Mouse (Mus musculus): ENCODE data around the gene Zc3h10.
A peak's percentile ranks its signal among the peaks of the same experiment; 100 is the strongest.
"Not testable (repeated sequence)": the region's sequence is repeated elsewhere in the genome, so short reads cannot be mapped to it uniquely, and the experiment has no call there.

The Zc3h10 gene

DNA sequence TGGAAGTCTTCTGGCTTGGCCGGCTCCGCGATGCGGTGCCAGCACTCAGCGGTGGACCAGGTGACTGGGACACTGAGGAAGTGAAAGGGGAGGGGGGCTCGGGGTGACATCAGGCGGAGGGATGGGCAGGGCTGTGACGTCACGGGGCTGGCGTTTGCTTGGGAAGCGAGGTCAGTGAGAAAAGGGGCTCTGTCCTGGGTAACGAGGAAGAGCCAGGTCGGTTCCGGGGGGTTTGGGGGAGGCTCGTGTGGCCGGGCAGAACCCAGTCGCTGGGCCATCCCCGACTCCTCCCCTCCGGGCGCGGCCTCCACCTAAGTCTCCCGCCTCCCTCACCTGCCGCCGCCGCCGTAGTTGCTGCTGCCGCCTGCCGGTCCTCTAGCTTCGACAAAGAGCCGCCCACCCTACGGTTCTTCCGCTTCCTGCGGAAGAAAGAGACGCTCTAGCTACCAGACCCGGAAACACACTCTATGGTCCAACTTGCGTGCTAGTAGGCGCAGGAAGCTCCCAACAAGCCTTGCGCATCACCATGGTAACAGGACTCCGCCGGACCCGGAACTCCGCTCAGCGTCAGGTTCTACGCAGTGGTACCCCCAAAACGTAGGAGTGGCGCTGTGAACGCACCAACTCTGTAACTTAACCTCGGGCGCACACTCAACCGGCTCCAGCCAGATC lies at the start of gene Zc3h10:
TSS of gene Zc3h10 (minus strand) at position 414 of the 672 bp plus-strand sequence.
- peak; percentile 96 to 99 for DNase-seq

DNA sequence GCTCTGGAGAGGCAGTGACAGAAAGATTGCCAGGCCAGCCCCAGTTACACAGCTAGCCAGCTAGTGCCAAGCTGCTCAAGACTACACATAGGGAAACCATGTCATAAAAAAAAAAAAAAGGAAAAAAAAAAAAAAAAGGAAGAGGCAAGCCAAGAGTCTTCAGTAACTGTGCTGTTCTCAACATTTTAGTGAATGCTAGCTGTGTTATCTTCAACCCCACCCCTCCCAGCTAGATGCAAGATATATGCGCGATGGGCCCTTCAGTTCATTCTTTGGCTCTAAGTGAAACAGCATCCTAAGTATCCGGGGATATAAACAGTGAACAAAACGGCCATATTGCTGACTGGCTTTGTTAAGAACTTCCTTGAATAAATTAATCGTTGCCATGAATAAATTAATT lies 45.2 kb upstream of the Zc3h10 start:
- DNase-seq, result no peak

DNA sequence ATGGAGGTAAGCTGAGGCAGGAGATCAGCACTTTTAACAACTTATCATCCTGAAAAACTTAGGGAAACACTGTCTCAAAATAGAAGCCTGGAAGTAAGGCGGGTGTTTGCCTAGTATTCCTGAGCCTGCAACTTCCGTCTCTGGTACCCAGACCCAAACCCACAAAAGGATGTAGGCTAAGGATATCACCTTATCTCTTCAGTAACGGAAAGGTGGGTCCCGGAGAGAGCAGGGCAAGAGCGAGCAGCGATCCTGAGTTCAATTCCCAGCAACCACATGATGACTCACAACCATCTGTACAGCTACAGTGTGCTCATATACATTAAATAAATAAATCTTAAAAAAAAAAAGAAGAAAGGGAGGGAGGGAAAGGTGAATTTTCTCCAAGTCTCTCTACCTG lies 43.9 kb upstream of the Zc3h10 start:
- DNase-seq, result no peak

DNA sequence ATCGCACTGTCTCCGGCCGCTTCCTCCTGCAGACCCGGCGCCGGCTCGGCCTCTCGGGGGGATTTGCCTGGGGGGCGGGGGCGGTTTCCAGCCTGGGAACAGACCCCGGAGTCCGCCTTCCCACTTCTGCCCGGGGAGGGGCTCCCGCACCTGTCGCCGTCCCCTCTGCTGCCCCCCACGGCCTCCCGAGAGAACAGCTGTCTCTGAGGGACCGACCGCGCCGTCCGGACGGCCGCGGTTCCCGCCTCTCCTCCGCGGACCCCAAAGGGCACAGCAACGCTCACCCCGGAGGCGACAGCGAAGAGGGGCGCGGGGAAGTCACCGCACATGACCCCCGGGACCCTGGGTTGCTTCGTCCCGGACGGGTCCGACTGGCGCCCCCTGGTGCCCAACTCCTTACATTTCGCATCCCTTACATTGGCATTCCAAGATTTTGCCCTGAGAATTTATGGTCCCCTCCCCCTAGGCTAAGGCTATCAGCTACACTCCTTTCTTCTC lies 42.7 kb upstream of the Zc3h10 start:
- peak; percentile 59 to 71 for DNase-seq

DNA sequence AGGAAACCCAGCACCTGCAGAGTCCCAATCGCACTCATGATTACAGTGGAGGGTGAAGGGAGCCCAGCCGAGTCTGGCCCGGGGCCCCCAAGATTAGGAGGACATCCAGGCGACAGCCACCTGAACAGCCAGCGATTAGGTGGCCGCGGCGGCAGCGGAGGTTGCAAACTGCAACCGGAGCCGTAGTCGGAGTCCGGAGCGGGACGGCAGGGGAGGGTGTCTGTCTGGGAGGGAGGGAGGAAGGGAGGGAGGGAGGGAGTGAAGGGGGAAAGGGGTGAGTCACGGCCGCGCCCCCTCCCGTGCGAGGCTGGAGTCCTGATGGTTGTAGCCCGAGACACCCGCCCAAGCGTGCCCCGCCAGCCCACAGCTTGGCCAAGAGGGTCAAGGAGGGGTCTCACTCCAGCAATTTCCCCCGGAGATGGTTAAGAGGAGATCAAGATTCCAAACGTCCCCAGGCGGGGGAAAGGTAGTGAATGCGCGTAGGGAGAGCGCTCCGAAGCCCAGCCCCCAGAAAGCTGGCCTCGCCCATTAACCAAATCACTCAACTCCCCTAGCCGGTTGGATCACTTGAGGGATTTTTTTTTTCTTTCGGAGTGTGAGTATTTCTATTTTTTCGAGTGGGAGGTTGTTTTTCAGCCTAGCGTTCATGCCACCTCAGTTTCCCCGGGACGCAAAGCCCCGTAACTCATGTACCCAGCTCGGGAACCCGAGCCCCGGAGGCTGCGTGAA lies 42.1 kb upstream of the Zc3h10 start, which contains the start of gene Erbb3:
TSS of gene Erbb3 (minus strand) at position 189 of the 729 bp plus-strand sequence.
- peak; percentile 79 to 80 for DNase-seq

- DNase-seq, result peak; percentile 73 to 74
Measured at GRCm38 (mm10) chr10:128588775-128589463, 41.3 kb upstream of the Zc3h10 start.

DNA sequence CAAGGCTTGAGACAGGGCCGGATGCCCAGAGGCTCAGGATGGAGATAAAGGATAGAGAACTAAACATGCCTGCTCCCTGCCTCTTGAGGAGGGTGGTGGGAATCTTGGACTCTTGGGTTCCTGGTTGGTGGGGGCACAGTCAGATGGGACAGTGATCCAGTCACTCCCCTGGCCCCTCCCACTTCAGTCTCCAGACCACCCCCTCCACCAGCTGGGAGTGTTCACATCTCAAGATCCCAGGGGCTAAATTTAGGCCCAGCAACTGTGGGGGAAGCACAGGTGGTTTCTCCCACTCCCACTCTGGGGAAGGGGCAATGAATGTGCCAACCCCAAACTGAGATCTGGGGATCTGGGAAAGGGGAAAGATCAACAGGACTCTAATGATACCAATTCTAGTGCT lies 40.6 kb upstream of the Zc3h10 start:
- peak in 1 of 2 experiments; percentile 30 for DNase-seq

DNA sequence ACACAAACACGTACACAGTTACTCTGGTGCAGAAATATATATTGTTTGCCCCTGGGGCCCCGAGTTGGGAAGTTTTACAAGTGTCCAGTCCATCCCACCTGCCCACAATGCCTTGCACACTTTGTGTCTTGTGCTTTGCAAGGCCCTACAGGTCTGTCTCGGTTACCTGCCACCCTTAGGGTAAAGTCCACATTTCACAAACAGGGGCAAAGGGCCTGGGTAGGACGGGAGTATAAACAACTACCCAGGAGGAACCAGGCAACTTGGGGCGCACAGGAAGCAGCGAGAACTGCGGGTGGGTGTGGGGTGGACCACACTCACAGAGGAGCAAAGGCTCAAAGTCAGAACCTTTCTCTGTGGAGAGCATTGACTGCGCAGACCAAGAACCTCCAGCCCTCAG lies 40.1 kb upstream of the Zc3h10 start:
- peak; percentile 80 to 86 for DNase-seq

DNA sequence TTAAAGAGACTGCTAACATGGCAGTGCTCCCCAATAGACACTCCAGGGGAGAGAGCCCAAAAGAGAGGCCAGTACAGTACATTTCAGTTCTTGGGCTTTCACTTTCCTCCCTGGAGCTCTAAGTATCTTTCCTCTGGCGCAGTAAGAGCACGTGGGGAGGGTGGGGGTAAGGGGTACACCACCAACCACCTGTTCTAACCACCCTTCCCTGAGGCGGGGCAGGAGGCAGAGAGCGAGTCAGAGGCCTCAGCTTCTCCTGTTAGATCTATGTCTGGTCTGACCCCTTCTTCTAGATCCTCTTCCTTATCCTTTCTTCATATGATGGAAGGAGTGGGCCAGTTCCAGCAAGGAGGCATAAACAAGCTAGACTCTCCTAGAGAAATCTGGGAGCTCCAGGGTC lies 39.5 kb upstream of the Zc3h10 start:
- DNase-seq, result no peak

- no peak for DNase-seq
Measured at GRCm38 (mm10) chr10:128586546-128586945, 39.0 kb upstream of the Zc3h10 start.

- DNase-seq, result peak; percentile 65 to 80
Measured at GRCm38 (mm10) chr10:128584386-128584785, 36.8 kb upstream of the Zc3h10 start.

- DNase-seq, result peak; percentile 90 to 94
Measured at GRCm38 (mm10) chr10:128583644-128584043, 36.1 kb upstream of the Zc3h10 start.

GRCm38 (mm10) chr10:128579731-128580130 lies 32.2 kb upstream of the Zc3h10 start:
- DNase-seq, result no peak

- no peak for DNase-seq
Measured at GRCm38 (mm10) chr10:128579298-128579697, 31.7 kb upstream of the Zc3h10 start.

- no peak for DNase-seq
Measured at GRCm38 (mm10) chr10:128578330-128578729, 30.8 kb upstream of the Zc3h10 start.

DNA sequence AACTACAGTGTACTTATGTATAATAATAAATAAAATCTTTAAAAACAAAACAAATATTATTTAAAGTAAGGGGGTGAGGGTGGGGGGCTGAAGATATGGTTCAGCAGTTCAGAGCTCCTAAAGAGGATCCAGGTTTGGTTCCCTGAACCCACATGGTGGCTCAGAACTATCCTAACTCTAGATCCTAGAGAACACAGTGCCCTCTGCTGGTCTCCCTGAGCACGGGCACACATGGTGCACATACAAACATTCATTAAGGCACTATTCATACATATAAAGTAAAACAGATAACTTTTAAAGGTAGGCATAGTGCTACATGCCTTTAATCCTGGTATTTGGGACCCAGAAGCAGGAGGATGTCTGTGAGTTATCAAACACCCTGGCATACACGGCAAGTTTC lies 27.5 kb upstream of the Zc3h10 start:
- peak in 1 of 2 experiments; percentile 26 for DNase-seq

DNA sequence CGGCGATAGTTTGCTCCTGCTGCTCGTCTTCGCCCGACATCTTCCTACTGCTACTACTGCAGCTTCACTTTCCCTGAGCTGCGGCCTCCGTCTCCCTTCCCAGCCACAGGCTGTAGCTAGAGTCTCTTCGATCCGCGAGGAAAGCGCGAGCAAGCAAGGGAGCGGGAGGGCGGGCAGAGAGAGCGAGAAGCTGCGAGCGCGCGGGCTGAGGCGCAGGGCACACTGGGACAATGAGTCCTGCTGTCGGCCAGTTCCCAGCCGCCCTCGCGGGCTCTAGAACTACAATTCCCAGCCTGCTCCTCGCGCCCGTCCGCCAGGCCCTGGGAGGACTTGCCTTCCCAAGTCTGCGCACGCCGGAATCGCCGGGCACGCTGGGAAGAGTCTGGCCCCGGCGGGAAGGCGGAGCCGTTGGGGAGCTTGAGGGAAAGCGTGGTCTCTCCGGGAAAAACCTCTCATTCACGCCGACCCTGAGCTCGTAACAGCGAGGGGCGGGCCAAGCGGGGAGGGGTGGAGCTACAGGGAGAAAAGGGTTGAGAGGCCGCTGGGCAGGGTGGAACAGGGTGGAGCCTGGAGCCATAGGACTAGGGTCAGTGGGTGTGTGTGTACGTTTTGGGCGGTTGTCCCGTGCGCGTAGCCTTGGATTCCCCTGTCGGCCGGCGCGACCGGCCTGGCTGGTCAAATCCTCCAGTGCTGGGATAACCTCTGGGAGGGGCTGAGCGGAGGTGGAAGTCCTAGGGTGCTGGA lies 18.4 kb upstream of the Zc3h10 start, which contains the start of gene Pa2g4:
TSS of gene Pa2g4 (minus strand) at position 200 of the 744 bp plus-strand sequence.
- DNase-seq, result peak; percentile 99

DNA sequence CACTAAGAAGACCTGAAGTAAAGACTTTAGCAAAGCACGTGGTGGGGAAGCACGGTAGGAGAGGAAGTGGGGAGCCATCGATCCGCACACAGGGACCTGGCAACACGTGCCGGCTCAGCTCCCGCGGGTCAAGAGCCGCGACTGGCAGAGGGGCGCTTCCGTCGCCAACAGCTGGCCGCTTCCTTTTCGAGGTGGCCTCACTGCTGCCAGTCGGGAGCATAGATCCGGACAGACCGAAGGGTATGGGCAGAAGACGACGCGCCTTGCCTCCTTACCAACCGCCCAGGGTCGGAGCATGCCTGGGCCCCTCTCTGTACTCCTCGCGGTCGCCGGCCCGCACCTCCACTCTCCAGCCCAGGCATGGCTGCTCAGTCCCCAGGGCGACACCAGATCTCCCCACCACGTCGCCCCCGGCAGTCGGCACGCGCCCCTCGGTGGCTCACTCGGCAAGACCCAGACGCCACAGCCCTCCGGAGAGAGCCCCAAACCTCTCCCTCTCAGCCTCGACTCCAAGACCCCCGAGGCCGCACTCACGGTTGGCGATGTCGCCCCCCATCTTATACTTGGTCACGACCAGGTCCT lies 17.7 kb upstream of the Zc3h10 start:
- DNase-seq, result peak in 1 of 2 experiments; percentile 28

GRCm38 (mm10) chr10:128563544-128563943 lies 16.0 kb upstream of the Zc3h10 start:
- no peak for DNase-seq

- DNase-seq, result no peak
Measured at GRCm38 (mm10) chr10:128556963-128557362, 9.4 kb upstream of the Zc3h10 start.

GRCm38 (mm10) chr10:128556286-128556685 lies 8.7 kb upstream of the Zc3h10 start:
- DNase-seq, result no peak

DNA sequence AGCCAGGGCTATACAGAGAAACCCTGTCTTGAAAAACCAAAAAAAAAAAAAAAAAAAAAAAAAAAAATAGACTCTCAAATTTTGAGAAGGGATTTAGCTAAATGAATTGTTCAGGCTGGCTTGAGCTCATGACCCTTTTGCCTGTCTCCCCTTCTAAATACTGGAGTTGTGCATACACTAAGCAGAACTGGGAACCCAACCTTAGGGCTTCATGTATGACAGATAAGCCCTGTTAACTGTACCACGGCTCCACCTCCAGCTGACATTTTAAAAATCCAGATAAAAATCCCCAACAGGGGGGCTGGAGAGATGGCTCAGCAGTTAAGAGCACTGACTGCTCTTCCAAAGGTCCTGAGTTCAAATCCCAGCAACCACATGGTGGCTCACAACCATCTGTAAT lies 8.0 kb upstream of the Zc3h10 start:
- DNase-seq, result not testable (repeated sequence)
